Mouse (Mus musculus) ES-E14 (cell line): ENCODE measurements around the gene Toe1.

Source experiments
- HCFC1 ChIP-seq: IDR thresholded peaks from 2 replicates; pipeline ENCODE4 v1.6.1; 2012; ENCODE audit warnings: low read length, inconsistent platforms, borderline replicate concordance; ENCODE audit not compliant: insufficient read depth
- ZNF384 ChIP-seq: IDR thresholded peaks from 2 replicates; pipeline ENCODE4 v1.6.1; 2012; ENCODE audit warnings: low read depth, low read length, inconsistent platforms

DNA sequence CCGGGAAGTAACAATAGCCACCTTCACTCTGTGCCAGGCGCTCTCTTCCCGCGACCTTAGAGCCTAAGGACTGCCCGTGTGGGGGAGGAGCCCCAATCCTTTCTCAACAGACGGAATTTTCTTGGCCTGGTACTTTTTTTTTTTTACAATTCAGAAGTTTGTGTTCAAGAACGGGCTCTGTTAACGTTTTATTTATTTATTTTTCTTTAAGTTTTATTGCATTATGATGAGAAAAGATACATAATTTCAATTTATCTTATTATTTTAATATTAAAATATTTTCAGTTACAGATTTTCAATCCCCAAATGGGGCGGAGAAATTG is 14.2 kb upstream of the Toe1 start, which contains the start of gene Hpdl:
- TF ChIP-seq HCFC1, result no peak
- peak; percentile 80 for TF ChIP-seq ZNF384
